Mouse (Mus musculus): ENCODE data around the gene Gm29094. TPM values are rescaled to one million over a fixed set of nuclear protein-coding genes. Genes with fewer than 3 reads are reported as not detected.
"Not testable (repeated sequence)": the region's sequence is repeated elsewhere in the genome, so short reads cannot be mapped to it uniquely, and the experiment has no call there.

Gm29094 gene
- total RNA-seq, 2 experiments from 2014 or later, result 2.2 TPM; not detected in 1

DNA sequence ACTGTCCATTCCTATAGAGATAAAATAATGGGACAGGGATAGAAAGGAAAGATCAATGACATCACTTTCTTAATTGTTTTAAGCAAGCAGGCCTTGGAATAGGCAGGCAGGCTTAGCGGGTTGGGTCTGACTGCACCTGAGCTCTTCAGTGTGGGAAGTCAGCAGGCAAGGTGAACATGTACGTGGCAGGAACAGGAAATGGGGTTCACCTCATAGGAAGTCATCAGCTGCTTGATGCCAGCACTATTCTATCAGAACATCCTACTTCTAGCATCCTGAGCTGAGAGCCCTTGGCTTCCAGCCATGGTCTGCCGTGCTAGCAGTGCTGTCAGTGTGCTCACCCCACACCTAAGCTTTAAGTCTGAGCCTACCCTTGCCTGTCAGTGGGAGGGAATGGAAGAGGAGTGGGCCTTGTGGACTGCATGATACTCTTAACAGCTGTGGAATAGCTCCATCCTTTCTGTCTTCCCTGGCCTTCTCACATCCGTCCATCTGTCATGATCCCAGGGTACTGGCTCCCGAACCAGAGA lies 39.9 kb downstream of the Gm29094 start:
- ATAC-seq (ENCODE audit: poor library complexity, severe bottlenecking), result 0 out of 2 replicates have a peak, but pooled peaks have one; percentile 23

DNA sequence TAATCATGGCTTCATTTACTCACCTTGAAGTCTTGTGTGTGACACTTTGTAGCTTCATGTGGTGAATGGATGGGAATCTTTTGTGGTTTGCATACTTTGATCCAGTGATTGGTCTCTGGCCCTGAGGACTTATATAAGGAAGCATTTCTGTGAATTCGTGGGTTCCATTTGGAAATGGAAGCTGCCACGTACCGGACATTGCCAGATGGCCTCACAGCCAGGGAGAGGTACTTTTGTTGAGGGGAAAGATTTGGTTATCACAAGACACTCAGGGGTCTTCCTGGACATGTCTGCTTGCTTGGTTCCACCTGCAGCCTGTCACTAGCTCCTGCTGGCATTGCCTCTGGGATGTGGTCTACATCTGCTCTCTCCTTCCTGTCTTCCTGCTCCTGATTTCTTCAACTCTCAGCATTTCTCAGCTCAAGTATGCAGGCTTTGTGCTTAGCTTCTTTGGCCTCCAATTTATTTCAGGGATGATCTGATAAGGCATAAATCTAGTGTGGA lies 41.4 kb downstream of the Gm29094 start:
- not testable (repeated sequence) for ATAC-seq (ENCODE audit: poor library complexity, severe bottlenecking)

DNA sequence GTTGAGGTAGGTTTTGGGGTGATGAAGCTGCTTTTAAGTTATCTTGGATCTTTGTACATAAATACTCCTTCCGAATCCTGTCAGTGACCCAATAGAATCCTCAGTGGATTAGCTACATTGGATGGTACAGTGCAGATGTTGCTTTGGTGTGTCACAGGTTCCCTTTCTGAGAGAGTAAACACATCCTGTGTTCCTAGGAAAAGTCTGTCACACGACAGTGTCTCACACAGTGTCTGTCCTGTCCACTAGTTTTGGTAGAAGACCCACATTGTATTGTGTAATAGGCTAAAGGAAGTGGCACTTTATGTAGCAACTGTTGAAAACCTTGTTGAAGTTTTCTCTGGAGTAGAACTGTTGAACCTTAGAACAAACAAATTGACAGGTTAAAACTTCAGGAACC lies 54.2 kb downstream of the Gm29094 start:
- ATAC-seq (ENCODE audit: poor library complexity, severe bottlenecking), result peak; percentile 47

DNA sequence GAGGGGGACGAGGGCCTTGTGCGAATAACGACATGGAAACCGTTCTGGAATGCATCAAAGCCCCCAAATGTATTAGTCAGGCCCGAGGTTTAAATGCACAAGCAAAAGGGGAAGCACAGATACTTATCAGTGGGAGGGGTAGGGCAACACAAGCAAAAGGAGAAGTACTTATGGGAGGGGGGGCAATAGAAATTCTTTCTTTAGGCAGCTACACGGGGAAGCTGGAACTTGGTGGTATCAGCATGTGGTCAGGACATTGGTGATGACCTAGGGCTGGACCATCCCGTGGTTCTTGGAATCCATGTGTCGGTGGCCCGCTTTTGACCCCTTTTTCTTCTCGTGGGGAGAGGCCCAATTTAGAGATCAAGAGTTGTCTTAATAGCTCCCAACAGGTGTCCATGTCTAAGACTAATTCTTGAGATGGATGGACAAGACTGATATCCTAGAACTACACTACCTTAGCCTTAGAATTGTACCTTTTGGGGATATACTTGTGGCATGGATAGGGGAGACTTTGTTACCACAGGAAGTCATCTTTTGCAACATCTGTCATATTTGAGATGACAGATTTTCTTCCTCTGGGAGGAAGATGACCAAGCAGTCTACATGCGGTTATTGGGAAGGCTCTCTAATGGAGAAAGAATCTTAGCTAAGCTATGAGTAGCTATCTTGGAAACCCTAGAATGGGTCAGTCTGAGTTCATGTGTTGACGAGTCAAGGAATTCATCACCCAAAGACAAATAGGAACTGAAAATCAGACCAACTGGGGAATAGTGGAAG lies 57.6 kb downstream of the Gm29094 start:
- ATAC-seq (ENCODE audit: poor library complexity, severe bottlenecking), result peak; percentile 80

DNA sequence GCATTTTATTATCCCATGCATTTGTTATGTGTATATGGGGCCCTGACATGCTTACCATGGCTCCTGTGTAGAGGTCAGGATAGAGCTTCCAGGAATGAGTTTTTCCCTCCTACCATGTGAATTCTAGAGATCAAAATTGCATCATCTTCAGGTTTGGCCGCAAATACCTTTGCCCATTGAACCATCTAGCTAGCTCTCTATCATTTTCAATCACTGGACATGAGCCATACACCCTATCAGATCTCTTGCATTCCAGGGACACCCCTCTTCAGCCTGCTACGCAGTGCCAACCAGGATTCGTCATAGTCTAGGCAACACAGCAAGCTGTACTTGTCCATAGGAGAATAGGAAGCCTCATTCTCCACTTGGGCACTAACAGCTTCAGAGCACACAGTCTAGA lies 64.8 kb downstream of the Gm29094 start:
- ATAC-seq (ENCODE audit: poor library complexity, severe bottlenecking), result no peak

DNA sequence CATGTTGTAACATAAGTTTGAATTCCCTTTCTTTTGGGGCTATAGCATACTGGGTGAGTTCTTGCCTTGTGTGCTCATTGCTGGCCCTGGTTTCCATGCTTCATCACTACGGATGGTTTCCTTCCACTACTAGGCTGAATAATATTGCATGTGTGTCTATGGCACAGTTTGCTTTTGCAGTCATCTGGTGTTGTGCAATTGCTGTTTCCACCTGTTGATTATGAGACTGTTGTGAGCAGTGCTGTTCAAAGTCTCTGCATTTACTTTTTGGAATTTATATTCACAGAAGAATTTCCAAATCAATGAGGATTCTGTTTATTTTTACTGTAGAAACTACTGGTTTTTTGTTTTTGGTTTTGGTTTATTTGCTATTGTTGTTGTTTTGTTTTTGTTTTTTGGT lies 65.4 kb downstream of the Gm29094 start:
- ATAC-seq (ENCODE audit: poor library complexity, severe bottlenecking), result no peak

Other genes with a start within 250 kb of the Gm29094 start
- gene Bcl2a1a, start 242.5 kb upstream of the Gm29094 start, total RNA-seq (2015), result 1.2 and 5.6 TPM in 2 replicates
- gene Bcl2a1a, start 242.5 kb upstream of the Gm29094 start, total RNA-seq (2017), result 1.4 and 3.7 TPM in 2 replicates
- not detected in 2 replicates for gene Trim43b, start 106.5 kb upstream of the Gm29094 start, total RNA-seq (2015)
- not detected in 2 replicates for gene Trim43b, start 106.5 kb upstream of the Gm29094 start, total RNA-seq (2017)
- gene Bcl2a1b, start 170 bp upstream of the Gm29094 start, total RNA-seq (2015), result 5.4 TPM in 2 replicates
- 7.6 and 9.9 TPM in 2 replicates for gene Bcl2a1b, start 170 bp upstream of the Gm29094 start, total RNA-seq (2017)
- gene Mthfs, start 11.3 kb downstream of the Gm29094 start, total RNA-seq (2015), result 38.1 and 42.4 TPM in 2 replicates
- 19.1 and 23.7 TPM in 2 replicates for gene Mthfs, start 11.3 kb downstream of the Gm29094 start, total RNA-seq (2017)